Mouse (Mus musculus) cortical plate, adult 2 months (tissue): ENCODE results near the gene Spem2. TPM values are rescaled to one million over a fixed set of nuclear protein-coding genes. Genes with fewer than 3 reads are reported as not detected.

Experiments
- H3K27ac ChIP-seq: fragments of 200-500 bp; 2 replicates; pipeline ENCODE4 v1.5.1; 2012; ENCODE audit warnings: low read length, control low read depth, inconsistent platforms; ENCODE audit not compliant: insufficient read depth
- H3K4me1 ChIP-seq: fragments of 200-500 bp; 2 replicates; pipeline ENCODE4 v1.6.1; 2011; ENCODE audit warnings: low read length; ENCODE audit not compliant: control insufficient read depth, insufficient read depth
- H3K4me3 ChIP-seq: fragments of 200-500 bp; 2 replicates; pipeline ENCODE4 v1.5.1; 2011; ENCODE audit warnings: mild to moderate bottlenecking, low read length, control low read depth; ENCODE audit not compliant: insufficient read depth
- CTCF ChIP-seq: fragments of 200-500 bp; IDR thresholded peaks from 2 replicates; pipeline ENCODE4 v1.5.1; 2011; ENCODE audit warnings: mild to moderate bottlenecking, control low read depth, low read length; ENCODE audit not compliant: insufficient read depth; ENCODE audit errors: extremely low read depth
- POLR2A ChIP-seq: fragments of 200-500 bp; IDR thresholded peaks from 2 replicates; pipeline ENCODE4 v1.6.1; 2011; ENCODE audit warnings: mild to moderate bottlenecking, low read length, control low read depth; ENCODE audit not compliant: insufficient read depth; ENCODE audit errors: extremely low read depth
- polyA plus RNA-seq: library from polyadenylated mRNA; depleted of rRNA; stranded (reverse); fragments of >200 nt; gene quantifications from 2 replicates; pipeline ENCODE4 v1.2.3, GENCODE M21; 2012

Spem2 gene
- polyA plus RNA-seq, 1 experiment = not detected

DNA sequence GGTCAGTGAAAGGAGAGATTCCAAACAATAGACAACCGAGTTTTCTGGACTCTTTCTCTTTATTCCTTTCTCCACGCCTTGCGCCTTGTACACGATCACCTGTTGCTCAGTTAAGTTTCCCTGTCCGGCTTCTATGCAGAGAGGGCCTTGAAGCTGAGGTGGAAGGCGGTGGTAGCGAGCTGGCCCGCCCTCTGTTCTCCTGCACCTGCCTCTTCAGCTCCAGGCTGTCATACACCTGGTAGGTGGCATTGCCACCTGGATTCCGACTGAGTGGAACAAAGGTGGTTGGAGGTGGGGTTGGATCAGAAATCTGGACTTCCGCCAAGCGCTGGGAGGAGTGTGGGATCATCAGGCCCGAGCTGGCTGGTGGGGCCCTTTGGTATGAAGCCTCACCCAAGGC is 1.7 kb downstream of the Spem2 start:
- Histone ChIP-seq H3K27ac (no peak overlapping the region), H3K4me3 (no peak overlapping the region), H3K4me1 (no peaks in the 10 kb centered on the region)
- no peak for TF ChIP-seq CTCF
- TF ChIP-seq POLR2A = no peak

GRCm38 (mm10) chr11:69815155-69815554 is 3.1 kb downstream of the Spem2 start, which contains the start of gene Gm39566:
Gm39566 (minus strand) TSS chr11:69815298.
- H3K4me1 ChIP-seq = no peaks in the 10 kb centered on the region
- H3K4me3 ChIP-seq = no peak within 1 kb of the TSS
- no peak within 1 kb of the TSS for H3K27ac ChIP-seq
- TF ChIP-seq CTCF (no peak), POLR2A (no peak)

DNA sequence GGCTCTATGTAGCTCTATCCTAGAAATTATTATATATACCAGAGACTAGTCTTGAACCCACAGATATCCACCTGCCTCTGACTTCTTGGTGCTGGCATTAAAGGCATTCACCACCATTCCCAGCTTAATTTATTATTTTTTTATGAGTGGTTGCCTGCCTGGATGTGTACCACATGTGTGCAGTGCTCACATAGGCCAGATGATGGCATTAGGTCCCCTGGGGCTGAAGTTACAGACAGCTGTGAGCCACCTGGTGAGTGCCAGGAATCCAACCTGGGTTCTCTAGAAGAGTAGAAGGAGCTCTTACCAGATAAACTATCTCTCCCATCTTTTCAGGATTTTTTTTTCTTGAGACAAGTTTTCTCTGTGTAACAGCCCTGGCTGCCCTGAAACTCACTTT is 8.0 kb downstream of the Spem2 start:
- Histone ChIP-seq H3K27ac (no peak overlapping the region), H3K4me1 (no peaks in the 10 kb centered on the region), H3K4me3 (no peak overlapping the region)
- TF ChIP-seq CTCF (no peak), POLR2A (no peak)

DNA sequence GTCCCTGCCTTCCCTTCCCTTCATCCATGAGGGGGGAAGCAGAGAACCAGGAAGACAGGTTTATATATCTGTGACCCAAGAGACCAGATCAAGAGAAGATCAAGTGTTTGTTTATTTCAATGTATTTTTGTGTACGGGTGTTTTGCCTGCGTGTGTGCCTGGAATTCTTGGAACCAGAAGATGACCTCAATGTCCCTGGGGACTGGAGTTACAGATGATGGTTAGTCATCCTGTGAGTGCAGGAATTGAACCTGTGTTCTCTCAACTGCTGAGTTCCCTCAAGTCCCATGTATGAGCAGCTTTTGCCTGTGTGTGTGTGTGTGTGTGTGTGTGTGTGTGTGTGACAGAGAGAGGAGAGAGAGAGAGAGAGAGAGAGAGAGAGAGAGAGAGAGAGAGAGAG is 10.6 kb downstream of the Spem2 start:
- Histone ChIP-seq H3K4me1 (no peaks in the 10 kb centered on the region), H3K27ac (no peak overlapping the region), H3K4me3 (no peak overlapping the region)
- no peak for TF ChIP-seq POLR2A
- TF ChIP-seq CTCF = no peak

DNA sequence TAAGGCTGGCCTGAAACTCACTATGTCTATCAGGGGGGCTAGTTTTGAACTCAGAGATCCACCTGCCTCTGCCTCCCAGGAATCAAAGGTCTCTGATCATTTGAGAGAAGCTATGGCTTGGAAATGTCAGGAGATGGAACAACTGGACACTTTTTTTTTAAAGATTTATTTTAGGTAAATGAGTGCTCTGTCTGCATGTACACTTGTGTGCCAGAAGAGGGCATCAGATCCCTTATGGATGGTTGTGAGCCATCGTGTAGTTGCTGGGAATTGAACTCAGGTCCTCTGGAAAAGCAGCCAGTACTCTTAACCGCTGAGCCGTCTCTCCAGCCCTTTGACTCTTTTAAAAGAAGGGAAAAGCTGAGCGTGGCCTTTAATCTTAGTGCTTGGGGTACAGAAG is 11.9 kb downstream of the Spem2 start:
- H3K27ac ChIP-seq = no peak overlapping the region
- no peak overlapping the region for H3K4me3 ChIP-seq
- TF ChIP-seq CTCF = no peak
- no peak for TF ChIP-seq POLR2A
- H3K4me1 ChIP-seq = peaks cover 1% of the 10 kb centered on the region; the same call in 1 of the 2 replicates

DNA sequence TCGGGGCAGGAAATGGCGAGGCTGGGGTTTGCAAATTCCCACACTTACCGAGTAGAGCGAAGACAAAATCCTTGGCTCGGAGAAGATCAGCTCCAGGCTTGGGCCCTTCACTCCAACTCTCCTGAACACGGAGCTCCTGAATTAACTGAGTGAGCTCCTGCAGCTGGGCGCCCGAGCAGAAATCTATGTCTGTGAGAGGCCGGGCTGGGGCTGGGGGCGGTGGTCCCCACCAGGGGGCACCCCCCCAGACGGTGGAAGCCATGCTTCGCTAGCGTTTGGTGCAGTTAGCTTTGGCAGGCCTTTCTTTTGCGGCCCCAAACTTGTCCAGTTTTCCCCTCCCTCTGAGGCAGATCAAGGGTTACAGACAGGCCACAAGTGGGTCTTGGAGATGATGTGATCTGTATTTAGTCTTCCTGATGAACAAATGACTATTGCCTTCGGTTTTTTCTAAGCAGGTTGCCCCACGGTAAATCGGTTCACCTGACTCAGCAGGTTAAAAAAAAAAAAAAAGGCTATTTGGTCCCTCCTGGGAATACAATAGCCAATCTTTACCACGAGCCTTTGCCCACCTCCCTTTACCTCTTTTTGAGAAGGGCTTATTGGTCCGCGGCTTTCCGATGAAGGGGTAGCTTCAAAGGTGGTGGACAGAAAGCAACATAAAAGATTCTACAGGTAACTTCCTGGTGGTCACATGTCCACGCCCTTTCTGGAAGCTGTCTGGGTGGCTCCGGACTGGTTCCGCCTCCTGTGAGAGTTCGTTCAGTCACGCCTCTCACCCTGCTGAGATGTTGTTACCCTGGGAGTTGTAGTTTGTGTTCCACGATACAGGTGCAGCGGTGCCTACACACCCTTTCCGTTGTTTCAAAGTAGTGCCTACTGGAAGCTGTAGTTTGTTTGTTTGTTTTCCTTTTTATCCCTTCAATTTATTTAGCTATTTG is 13.0 kb downstream of the Spem2 start, which contains the start of gene Tmem102:
Tmem102 (minus strand) TSS at position 653 of the 938 bp plus-strand sequence.
- H3K4me3 ChIP-seq = no peak within 1 kb of the TSS
- no peak within 1 kb of the TSS for H3K27ac ChIP-seq
- peaks cover 1% of the 10 kb centered on the region; the same call in 1 of the 2 replicates for H3K4me1 ChIP-seq
- TF ChIP-seq POLR2A (no peak), CTCF (no peak)

GRCm38 (mm10) chr11:69804652-69804940 is 13.7 kb downstream of the Spem2 start:
- TF ChIP-seq CTCF (no peak), POLR2A (no peak)
- Histone ChIP-seq H3K4me1 (peaks cover 1% of the 10 kb centered on the region; the same call in 1 of the 2 replicates), H3K4me3 (no peak overlapping the region), H3K27ac (no peak overlapping the region)

DNA sequence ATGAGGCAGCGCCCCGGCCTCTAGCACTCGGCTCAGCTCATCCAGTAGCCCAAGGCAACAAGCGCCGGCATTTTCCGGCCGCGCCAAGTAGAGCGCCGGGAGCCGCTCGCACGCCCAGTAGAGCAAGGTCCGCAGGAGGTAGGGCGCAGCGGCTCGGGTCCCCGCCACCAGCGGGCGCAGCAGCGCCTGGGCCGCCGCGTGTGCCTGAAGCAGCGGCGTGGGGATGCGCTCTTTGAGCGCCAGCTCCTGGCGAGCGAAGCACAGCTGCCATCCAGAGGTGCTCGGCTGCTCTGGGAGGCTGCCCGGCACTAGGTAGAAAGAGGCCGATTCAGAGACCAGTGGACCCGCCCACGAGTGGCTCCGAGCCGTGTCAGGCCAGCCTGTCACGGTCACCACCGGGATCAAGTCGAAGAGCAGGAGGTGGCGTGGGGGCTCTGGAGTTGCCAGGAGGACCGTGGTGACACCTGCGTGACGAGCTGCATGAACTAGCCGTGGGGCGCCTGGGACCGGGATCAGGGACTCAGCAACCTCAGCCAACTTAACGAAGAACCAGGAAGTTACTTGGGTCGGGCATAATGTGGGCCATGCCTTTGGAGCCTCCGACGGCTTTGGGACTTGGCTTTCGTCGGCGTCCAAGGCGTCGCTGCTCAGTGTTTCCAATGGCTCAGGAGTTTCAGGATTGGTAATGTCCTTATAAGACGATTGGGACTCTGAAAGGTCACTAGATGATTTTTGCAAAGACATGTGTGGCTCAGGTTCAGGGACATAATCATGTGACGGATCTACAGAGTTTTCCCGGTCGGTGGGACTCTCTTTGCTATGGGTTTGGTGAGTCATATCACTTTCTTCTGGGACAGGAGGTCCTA is 14.2 kb downstream of the Spem2 start:
- Histone ChIP-seq H3K27ac (no peak overlapping the region), H3K4me1 (peaks cover 1% of the 10 kb centered on the region; the same call in 1 of the 2 replicates), H3K4me3 (peak overlapping the region; percentile 78)
- TF ChIP-seq CTCF (no peak; the same call in 1 of the 2 replicates), POLR2A (no peak)

GRCm38 (mm10) chr11:69803328-69803727 is 14.9 kb downstream of the Spem2 start:
- no peak for TF ChIP-seq POLR2A
- no peak for TF ChIP-seq CTCF
- no peak overlapping the region for H3K27ac ChIP-seq
- H3K4me1 ChIP-seq = peaks cover 1% of the 10 kb centered on the region; the same call in 1 of the 2 replicates
- H3K4me3 ChIP-seq = peak overlapping the region; percentile 78; the same call in 1 of the 2 replicates

- Histone ChIP-seq H3K27ac (peak overlapping the region; percentile 72), H3K4me3 (peak overlapping the region; percentile 78), H3K4me1 (peaks cover 1% of the 10 kb centered on the region; the same call in 1 of the 2 replicates)
- no peak for TF ChIP-seq POLR2A
- TF ChIP-seq CTCF = no peak
Measured at GRCm38 (mm10) chr11:69802648-69803105, 15.6 kb downstream of the Spem2 start.
